10 mouse cellular contexts compared by ENCODE assay signal in the genomic region with DNA sequence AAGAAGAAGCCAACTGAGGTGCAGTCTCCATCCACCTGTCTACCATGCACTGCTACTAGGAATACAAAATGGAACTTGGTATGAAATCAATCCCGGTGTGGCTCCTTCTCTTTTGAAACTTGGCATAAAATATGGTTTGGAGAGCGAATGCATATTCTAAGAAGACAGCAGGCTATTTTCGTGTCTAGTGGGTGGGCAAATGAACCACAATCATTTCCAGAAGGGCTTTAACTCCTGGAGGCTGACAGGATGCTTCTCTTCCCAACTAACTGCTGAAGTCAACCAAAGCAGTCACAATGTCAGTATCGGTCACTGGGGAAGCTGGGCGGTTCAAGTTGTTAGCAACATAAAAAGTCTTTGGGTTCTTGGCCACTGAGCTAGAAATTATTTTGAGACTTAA.
"Had no signal": no experiment of that assay in that cellular context is flagged by ENCODE, and none has a peak within 500 bp of the region (broad histone marks: within the 10 kb centered on the region; RNA-seq: fewer than 3 reads in every experiment).

No protein-coding gene starts in this region.

- DNase-seq: kidney, adult 11 months; kidney, adult 9 months; kidney, postnatal 4 days; lung, embryonic 14.5 days; lung, postnatal 10 days; lung, postnatal 4 days; midbrain, embryonic 14.5 days; thymus, adult 18-20 months; thymus, postnatal 14 days had no signal

- ATAC-seq: liver, embryonic 12.5 days had no signal
